Mouse (Mus musculus) limb, embryonic 12.5 days (tissue): ENCODE results near the gene Acot7. TPM values are rescaled to one million over a fixed set of nuclear protein-coding genes. Genes with fewer than 3 reads are reported as not detected.

ENCODE experiments used
- ATAC-seq: fragments of 200-750 bp; cut with Nextera tagmentation; 2 replicates; pipeline ENCODE4 v1.8.0; 2017; ENCODE audit warnings: low read depth, moderate TSS enrichment; ENCODE audit not compliant: insufficient number of reproducible peaks, insufficient read depth, low FRiP score, low TSS enrichment
- H3K27ac ChIP-seq: fragments of 300-500 bp; sonication (generic); 2 replicates; pipeline ENCODE4 v1.5.1; 2016; ENCODE audit warnings: mild to moderate bottlenecking, moderate library complexity
- H3K27me3 ChIP-seq: fragments of 300-500 bp; sonication (generic); 2 replicates; pipeline ENCODE4 v1.6.1; 2016; ENCODE audit warnings: mild to moderate bottlenecking, moderate library complexity
- H3K36me3 ChIP-seq: fragments of 300-500 bp; sonication (generic); 2 replicates; pipeline ENCODE4 v1.6.1; 2016; ENCODE audit warnings: mild to moderate bottlenecking, moderate library complexity
- H3K4me1 ChIP-seq: fragments of 300-500 bp; sonication (generic); replicated peaks from 2 replicates; pipeline ENCODE4 v1.6.1; 2016
- H3K4me2 ChIP-seq: fragments of 300-500 bp; sonication (generic); 2 replicates; pipeline ENCODE4 v1.6.1; 2016; ENCODE audit warnings: mild to moderate bottlenecking, moderate library complexity
- H3K4me3 ChIP-seq: fragments of 300-500 bp; sonication (generic); replicated peaks from 2 replicates; pipeline ENCODE4 v1.5.1; 2016; ENCODE audit warnings: mild to moderate bottlenecking
- H3K9ac ChIP-seq: fragments of 300-500 bp; sonication (generic); replicated peaks from 2 replicates; pipeline ENCODE4 v1.6.1; 2016; ENCODE audit warnings: mild to moderate bottlenecking, moderate library complexity
- H3K9me3 ChIP-seq: fragments of 300-500 bp; sonication (generic); 2 replicates; pipeline ENCODE4 v1.6.1; 2016; ENCODE audit warnings: mild to moderate bottlenecking, moderate library complexity
- WGBS: fragments of 180-500 bp; shearing (Covaris S2); methylation state at CpG from one replicate; pipeline ENCODE4 v1.1.7; 2016; 5-methylcytosine and 5-hydroxymethylcytosine counted together
- polyA plus RNA-seq: library from polyadenylated mRNA; unstranded; fragments of >200 nt; fragmentation: Nextera tagmentation; extraction: Ambion mirVana; gene quantifications from 2 replicates; pipeline ENCODE4 v1.2.1, GENCODE M21; 2016

Acot7 gene
- polyA plus RNA-seq, 1 experiment from 2014 or later = 37.6 TPM

- Histone ChIP-seq H3K27me3 (no peaks in the 10 kb centered on the region), H3K9ac (no peak overlapping the region), H3K9me3 (no peaks in the 10 kb centered on the region), H3K4me2 (no peak overlapping the region), H3K4me1 (no peaks in the 10 kb centered on the region), H3K4me3 (no peak overlapping the region), H3K27ac (no peak overlapping the region; the same call in 1 of the 2 replicates), H3K36me3 (no peaks in the 10 kb centered on the region)
- 62% methylated on average over 9 of the region's 9 CpGs for WGBS
- no peak for ATAC-seq
Observed at GRCm38 (mm10) chr4:152253183-152253759, 75.3 kb downstream of the Acot7 start.

- H3K4me1 ChIP-seq = no peaks in the 10 kb centered on the region; the same call in 1 of the 2 replicates
- WGBS = 46% methylated on average over 6 of the region's 6 CpGs
Observed at GRCm38 (mm10) chr4:152257070-152257469, 79.1 kb downstream of the Acot7 start.

GRCm38 (mm10) chr4:152260451-152260850 is 82.5 kb downstream of the Acot7 start:
- ATAC-seq = no peak
- peaks cover 17% of the 10 kb centered on the region for H3K4me1 ChIP-seq
- 0 out of 2 replicates have a peak, but pooled peaks cover 3% of the 10 kb centered on the region for H3K27me3 ChIP-seq
- H3K27ac ChIP-seq = no peak overlapping the region
- H3K36me3 ChIP-seq = no peaks in the 10 kb centered on the region
- no peak overlapping the region for H3K4me3 ChIP-seq
- no peak overlapping the region for H3K9ac ChIP-seq
- H3K9me3 ChIP-seq = no peaks in the 10 kb centered on the region
- H3K4me2 ChIP-seq = no peak overlapping the region
- WGBS = 93% methylated on average over 8 of the region's 8 CpGs

More at GRCm38 (mm10) chr4:152257070-152257469, 79.1 kb downstream of the Acot7 start:
- no peak overlapping the region for H3K4me3 ChIP-seq
- no peaks in the 10 kb centered on the region for H3K36me3 ChIP-seq
- no peak for ATAC-seq
- H3K27me3 ChIP-seq = no peaks in the 10 kb centered on the region
- H3K27ac ChIP-seq = no peak overlapping the region
- H3K9ac ChIP-seq = no peak overlapping the region
- no peaks in the 10 kb centered on the region for H3K9me3 ChIP-seq
- no peak overlapping the region for H3K4me2 ChIP-seq

GRCm38 (mm10) chr4:152262187-152262586 is 84.3 kb downstream of the Acot7 start:
- no peak overlapping the region for H3K4me2 ChIP-seq
- no peak overlapping the region for H3K9ac ChIP-seq
- H3K36me3 ChIP-seq = no peaks in the 10 kb centered on the region
- 68% methylated on average over 9 of the region's 9 CpGs for WGBS
- peaks cover 17% of the 10 kb centered on the region for H3K4me1 ChIP-seq
- no peak overlapping the region for H3K4me3 ChIP-seq
- H3K27ac ChIP-seq = no peak overlapping the region
- H3K9me3 ChIP-seq = no peaks in the 10 kb centered on the region
- no peak for ATAC-seq
- 0 out of 2 replicates have a peak, but pooled peaks cover 4% of the 10 kb centered on the region for H3K27me3 ChIP-seq

- Histone ChIP-seq H3K4me1 (peaks cover 17% of the 10 kb centered on the region), H3K4me2 (no peak overlapping the region), H3K27ac (no peak overlapping the region), H3K4me3 (no peak overlapping the region), H3K36me3 (no peaks in the 10 kb centered on the region), H3K27me3 (0 out of 2 replicates have a peak, but pooled peaks cover 4% of the 10 kb centered on the region), H3K9me3 (no peaks in the 10 kb centered on the region), H3K9ac (no peak overlapping the region)
- WGBS = 60% methylated on average over 9 of the region's 9 CpGs
- no peak for ATAC-seq
Observed at GRCm38 (mm10) chr4:152263089-152263488, 85.2 kb downstream of the Acot7 start.

- Histone ChIP-seq H3K4me1 (peaks cover 17% of the 10 kb centered on the region), H3K27ac (no peak overlapping the region), H3K27me3 (0 out of 2 replicates have a peak, but pooled peaks cover 4% of the 10 kb centered on the region), H3K36me3 (no peaks in the 10 kb centered on the region), H3K9ac (0 out of 2 replicates have a peak overlapping the region, but pooled peaks have one; percentile 18), H3K4me3 (no peak overlapping the region), H3K4me2 (no peak overlapping the region), H3K9me3 (no peaks in the 10 kb centered on the region)
- WGBS = 30% methylated on average over 10 of the region's 10 CpGs
- ATAC-seq = peak; percentile 42; the same call in 1 of the 2 replicates
Observed at GRCm38 (mm10) chr4:152263512-152264176, 85.7 kb downstream of the Acot7 start.

- Histone ChIP-seq H3K27me3 (0 out of 2 replicates have a peak, but pooled peaks cover 4% of the 10 kb centered on the region), H3K27ac (no peak overlapping the region), H3K4me3 (no peak overlapping the region), H3K9me3 (no peaks in the 10 kb centered on the region), H3K9ac (0 out of 2 replicates have a peak overlapping the region, but pooled peaks have one; percentile 18), H3K36me3 (no peaks in the 10 kb centered on the region), H3K4me2 (no peak overlapping the region), H3K4me1 (peaks cover 17% of the 10 kb centered on the region)
- no peak for ATAC-seq
- WGBS = 55% methylated on average over 4 of the region's 4 CpGs
Observed at GRCm38 (mm10) chr4:152264177-152264530, 86.2 kb downstream of the Acot7 start.

- H3K36me3 ChIP-seq = no peaks in the 10 kb centered on the region
- ATAC-seq = no peak
- H3K27ac ChIP-seq = no peak overlapping the region
- WGBS = 89% methylated on average over 9 of the region's 9 CpGs
- H3K27me3 ChIP-seq = 0 out of 2 replicates have a peak, but pooled peaks cover 4% of the 10 kb centered on the region
- H3K4me2 ChIP-seq = no peak overlapping the region
- H3K9me3 ChIP-seq = no peaks in the 10 kb centered on the region
- no peak overlapping the region for H3K4me3 ChIP-seq
- H3K4me1 ChIP-seq = peaks cover 17% of the 10 kb centered on the region
- H3K9ac ChIP-seq = no peak overlapping the region
Observed at GRCm38 (mm10) chr4:152264867-152265568, 87.1 kb downstream of the Acot7 start.

- no peak for ATAC-seq
- WGBS = 58% methylated on average over 5 of the region's 5 CpGs
- Histone ChIP-seq H3K4me3 (no peak overlapping the region), H3K36me3 (no peaks in the 10 kb centered on the region), H3K27ac (no peak overlapping the region), H3K9me3 (no peaks in the 10 kb centered on the region), H3K27me3 (0 out of 2 replicates have a peak, but pooled peaks cover 5% of the 10 kb centered on the region), H3K9ac (no peak overlapping the region), H3K4me1 (peaks cover 17% of the 10 kb centered on the region), H3K4me2 (no peak overlapping the region)
Observed at GRCm38 (mm10) chr4:152265791-152266190, 87.9 kb downstream of the Acot7 start.

- H3K4me2 ChIP-seq = no peak overlapping the region
- H3K4me1 ChIP-seq = peaks cover 19% of the 10 kb centered on the region
- H3K4me3 ChIP-seq = no peak overlapping the region
- no peaks in the 10 kb centered on the region for H3K9me3 ChIP-seq
- H3K36me3 ChIP-seq = no peaks in the 10 kb centered on the region
- ATAC-seq = no peak
- H3K27me3 ChIP-seq = peaks cover 11% of the 10 kb centered on the region; the same call in 1 of the 2 replicates
- H3K27ac ChIP-seq = no peak overlapping the region
- WGBS = 37% methylated on average over 10 of the region's 10 CpGs
- no peak overlapping the region for H3K9ac ChIP-seq
Observed at GRCm38 (mm10) chr4:152266236-152266895, 88.4 kb downstream of the Acot7 start.
